Mouse (Mus musculus) C2C12 (cell line): ENCODE data around the gene S1pr3. TPM values are rescaled to one million over a fixed set of nuclear protein-coding genes. Genes with fewer than 3 reads are reported as not detected.

ENCODE experiments used
- H3K27me3 ChIP-seq: one replicate; pipeline ENCODE4 v1.6.1; 2011; ENCODE audit not compliant: control insufficient read depth, insufficient read depth, insufficient read length
- H3K36me3 ChIP-seq: one replicate; pipeline ENCODE4 v1.6.1; 2011; ENCODE audit not compliant: control insufficient read depth, insufficient read depth
- H3K4me3 ChIP-seq: one replicate; pipeline ENCODE4 v1.5.1; 2011; ENCODE audit warnings: mild to moderate bottlenecking, control low read depth; ENCODE audit not compliant: poor library complexity, insufficient read depth, severe bottlenecking
- H3K79me2 ChIP-seq: one replicate; pipeline ENCODE4 v1.6.1; 2011; ENCODE audit not compliant: control insufficient read depth, insufficient read depth
- H3K79me3 ChIP-seq: one replicate; pipeline ENCODE4 v1.6.1; 2011; ENCODE audit warnings: low read depth, control low read depth
- H3ac ChIP-seq: one replicate; pipeline ENCODE3; 2011; ENCODE audit warnings: low read depth; ENCODE audit not compliant: control insufficient read depth, insufficient read length
- CEBPB ChIP-seq: IDR thresholded peaks from one replicate; pipeline ENCODE4 v1.6.1; 2011; ENCODE audit warnings: low read depth, mild to moderate bottlenecking, control low read depth, moderate library complexity
- CTCF ChIP-seq: IDR thresholded peaks from one replicate; pipeline ENCODE4 v1.5.1; 2011; ENCODE audit not compliant: control insufficient read depth, insufficient read depth, insufficient read length
- FOSL1 ChIP-seq: IDR thresholded peaks from one replicate; pipeline ENCODE4 v1.8.0; 2011; ENCODE audit warnings: mild to moderate bottlenecking, low read length; ENCODE audit not compliant: poor library complexity, insufficient read depth, severe bottlenecking
- MAX ChIP-seq: IDR thresholded peaks from one replicate; pipeline ENCODE4 v1.6.1; 2011; ENCODE audit warnings: mild to moderate bottlenecking, control low read depth
- MYOD1 ChIP-seq: IDR thresholded peaks from one replicate; pipeline ENCODE4 v1.6.1; 2011; ENCODE audit warnings: low read depth; ENCODE audit not compliant: control insufficient read depth, insufficient read length
- MYOG ChIP-seq: IDR thresholded peaks from one replicate; pipeline ENCODE4 v1.6.1; 2011; ENCODE audit not compliant: control insufficient read depth, insufficient read length; ENCODE audit errors: extremely low read depth
- USF1 ChIP-seq: IDR thresholded peaks from one replicate; pipeline ENCODE4 v1.6.1; 2011; ENCODE audit warnings: low read depth, mild to moderate bottlenecking, control low read depth, moderate library complexity
- polyA plus RNA-seq: library from polyadenylated mRNA; unstranded; fragments of >200 nt; fragmentation: generic; extraction: Trizol; gene quantifications from one replicate; pipeline ENCODE4 v1.2.1, GENCODE M21; 2012; ENCODE audit warnings: missing spikeins

The S1pr3 gene
- polyA plus RNA-seq, 1 experiment, result 15.0 TPM

DNA sequence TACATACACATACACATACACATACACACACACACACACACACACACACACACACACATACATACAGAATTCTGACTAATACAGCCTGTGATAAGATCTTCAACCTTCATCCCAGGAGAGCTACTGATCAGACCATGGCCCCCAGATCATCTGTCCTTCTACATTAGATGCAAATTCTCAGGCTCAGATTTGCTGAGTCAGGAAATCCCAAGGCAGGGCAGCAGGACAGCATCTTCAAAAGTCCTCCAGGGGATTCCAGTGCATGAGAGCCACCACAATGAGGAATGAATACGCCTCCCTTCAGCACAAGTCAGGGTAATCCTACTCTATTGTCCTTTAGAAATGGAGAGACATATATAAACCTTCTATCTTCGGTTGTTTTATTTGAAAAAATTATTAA lies 23.5 kb upstream of the S1pr3 start:
- Histone ChIP-seq H3K79me2 (no peaks in the 10 kb centered on the region), H3K4me3 (no peak overlapping the region), H3K27me3 (no peaks in the 10 kb centered on the region), H3ac (no peak overlapping the region), H3K79me3 (no peaks in the 10 kb centered on the region), H3K36me3 (no peaks in the 10 kb centered on the region)
- TF ChIP-seq MAX, result no peak
- no peak for TF ChIP-seq CEBPB
- no peak for TF ChIP-seq CTCF
- TF ChIP-seq USF1, result no peak
- TF ChIP-seq FOSL1, result no peak
- TF ChIP-seq MYOG, result no peak
- no peak for TF ChIP-seq MYOD1

DNA sequence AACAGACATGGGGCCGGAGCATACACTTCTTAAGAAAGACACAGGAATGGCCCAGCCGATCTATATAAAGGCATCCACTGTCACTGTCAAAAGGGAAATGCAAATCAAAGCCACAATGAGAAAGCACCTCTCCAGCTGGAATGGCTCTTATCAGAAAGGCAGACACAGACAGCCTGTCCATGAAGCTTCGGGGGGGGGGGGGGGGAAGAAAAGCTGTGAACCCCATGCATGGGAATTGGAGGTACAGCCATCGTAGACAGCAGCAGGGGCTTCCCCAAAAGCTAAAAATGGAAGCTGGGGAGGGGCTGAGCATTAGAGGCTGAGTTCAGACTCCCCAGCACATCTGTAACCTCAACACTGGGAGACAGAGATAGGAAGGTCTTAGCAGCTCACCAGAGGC lies 20.5 kb upstream of the S1pr3 start:
- no peak for TF ChIP-seq MYOG
- TF ChIP-seq CTCF, result no peak
- TF ChIP-seq MAX, result no peak
- no peak for TF ChIP-seq FOSL1
- no peak for TF ChIP-seq USF1
- no peak for TF ChIP-seq MYOD1
- TF ChIP-seq CEBPB, result no peak
- no peaks in the 10 kb centered on the region for H3K79me3 ChIP-seq
- no peaks in the 10 kb centered on the region for H3K36me3 ChIP-seq
- H3K4me3 ChIP-seq, result no peak overlapping the region
- H3ac ChIP-seq, result no peak overlapping the region
- no peaks in the 10 kb centered on the region for H3K27me3 ChIP-seq
- H3K79me2 ChIP-seq, result no peaks in the 10 kb centered on the region

DNA sequence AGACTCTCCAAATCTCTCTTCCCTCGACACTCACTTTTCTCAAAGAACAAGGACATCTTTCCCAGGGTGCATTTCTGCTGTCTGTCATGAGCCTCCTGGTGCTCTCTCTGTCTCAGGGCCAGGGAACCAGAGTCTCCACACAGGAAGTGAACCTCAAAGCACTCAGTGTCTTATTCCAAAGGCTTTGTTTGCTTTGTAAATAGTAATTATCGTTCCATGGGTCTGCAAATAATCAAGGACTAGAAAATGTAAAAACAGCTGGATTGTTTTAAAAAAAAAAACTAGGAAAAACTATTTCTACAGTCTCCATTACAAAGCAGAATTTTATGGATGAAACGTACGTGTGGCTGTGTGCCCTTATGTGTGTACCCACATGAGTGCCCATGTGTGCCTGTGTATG lies 18.0 kb upstream of the S1pr3 start:
- Histone ChIP-seq H3K79me3 (no peaks in the 10 kb centered on the region), H3K36me3 (no peaks in the 10 kb centered on the region), H3ac (no peak overlapping the region), H3K79me2 (no peaks in the 10 kb centered on the region), H3K27me3 (no peaks in the 10 kb centered on the region), H3K4me3 (no peak overlapping the region)
- TF ChIP-seq CTCF (no peak), FOSL1 (no peak), MYOD1 (no peak), CEBPB (no peak), MAX (no peak), MYOG (no peak), USF1 (no peak)

DNA sequence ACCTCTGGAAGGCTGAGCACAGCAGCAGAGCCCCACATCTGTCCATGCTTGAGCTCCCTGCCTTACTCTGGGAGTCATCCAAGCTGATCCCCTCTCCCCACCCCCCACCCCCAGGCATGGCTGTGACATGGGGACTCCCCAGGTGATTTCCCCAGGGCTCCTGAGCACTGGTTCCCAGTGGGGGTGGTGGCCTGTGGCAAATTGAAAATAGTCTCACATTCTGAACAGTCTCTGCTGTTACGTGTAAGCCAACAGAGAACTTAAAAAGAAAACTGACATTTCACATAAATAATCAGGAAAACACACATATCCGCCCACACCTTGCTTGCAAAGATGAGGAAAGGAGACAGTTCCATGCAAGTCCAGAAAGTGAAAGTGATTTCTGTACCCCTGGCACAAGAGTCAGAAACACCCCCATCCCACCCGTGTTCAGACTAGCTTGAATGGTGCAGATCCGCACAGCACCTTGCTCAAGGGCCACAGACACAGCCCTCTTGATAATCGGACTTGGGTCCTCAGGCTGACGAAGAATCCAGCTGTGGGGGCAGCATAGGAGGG lies 17.0 kb upstream of the S1pr3 start:
- no peaks in the 10 kb centered on the region for H3K27me3 ChIP-seq
- no peaks in the 10 kb centered on the region for H3K36me3 ChIP-seq
- H3K79me3 ChIP-seq, result no peaks in the 10 kb centered on the region
- no peak overlapping the region for H3ac ChIP-seq
- H3K4me3 ChIP-seq, result no peak overlapping the region
- no peak for TF ChIP-seq USF1
- no peak for TF ChIP-seq MYOD1
- no peak for TF ChIP-seq MYOG
- no peak for TF ChIP-seq MAX
- no peak for TF ChIP-seq FOSL1
- no peak for TF ChIP-seq CTCF
- no peak for TF ChIP-seq CEBPB
- H3K79me2 ChIP-seq, result no peaks in the 10 kb centered on the region

DNA sequence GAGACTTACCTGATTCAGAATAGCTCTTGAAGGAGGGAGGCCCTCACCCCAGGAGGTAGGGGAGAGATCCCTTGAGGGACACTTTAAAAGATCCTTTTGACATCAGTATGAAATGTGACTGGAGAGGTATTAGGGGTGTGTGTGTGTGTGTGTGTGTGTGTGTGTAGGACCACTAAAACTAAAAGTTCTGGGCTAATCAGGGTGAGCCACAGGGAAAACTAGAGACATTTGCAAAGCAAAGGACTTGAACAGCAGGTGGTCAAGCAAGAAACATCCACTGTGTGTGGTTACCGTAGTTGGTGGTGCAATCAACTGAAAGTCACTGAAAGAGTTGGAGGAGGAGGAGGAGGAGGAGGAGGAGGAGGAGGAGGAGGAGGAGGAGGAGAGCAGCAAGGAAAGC lies 16.2 kb upstream of the S1pr3 start:
- no peak for TF ChIP-seq USF1
- H3K27me3 ChIP-seq, result no peaks in the 10 kb centered on the region
- no peaks in the 10 kb centered on the region for H3K79me3 ChIP-seq
- no peaks in the 10 kb centered on the region for H3K36me3 ChIP-seq
- no peaks in the 10 kb centered on the region for H3K79me2 ChIP-seq
- no peak overlapping the region for H3ac ChIP-seq
- H3K4me3 ChIP-seq, result no peak overlapping the region

DNA sequence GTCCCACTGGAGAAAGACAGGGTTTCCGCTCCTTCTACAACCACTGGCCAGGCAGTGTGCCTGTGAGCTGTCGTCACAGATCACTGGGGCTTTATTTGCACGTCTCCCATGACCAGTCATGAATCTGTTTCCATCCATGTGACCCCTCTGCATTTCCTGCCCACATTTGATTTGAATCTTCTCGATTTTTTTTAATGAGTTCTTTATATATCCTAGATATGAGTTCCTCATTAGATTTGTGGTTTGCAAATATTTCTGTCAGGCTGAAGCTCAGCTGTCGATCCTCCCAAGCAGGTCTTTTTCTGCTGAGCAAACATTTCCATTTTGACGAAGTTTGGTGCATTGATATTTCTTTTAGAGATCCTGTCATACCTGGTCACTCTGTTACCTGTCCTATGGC lies 10.6 kb upstream of the S1pr3 start:
- H3K79me3 ChIP-seq, result no peaks in the 10 kb centered on the region
- no peak overlapping the region for H3K4me3 ChIP-seq
- TF ChIP-seq MYOG (no peak), CEBPB (no peak), MAX (no peak), MYOD1 (no peak), CTCF (no peak), USF1 (no peak), FOSL1 (no peak)
- H3K79me2 ChIP-seq, result no peaks in the 10 kb centered on the region
- no peak overlapping the region for H3ac ChIP-seq
- no peaks in the 10 kb centered on the region for H3K36me3 ChIP-seq
- no peaks in the 10 kb centered on the region for H3K27me3 ChIP-seq
